Mouse (Mus musculus): ENCODE results near the gene Ufc1. TPM values are rescaled to one million over a fixed set of nuclear protein-coding genes. Genes with fewer than 3 reads are reported as not detected.
A peak's percentile ranks its signal among the peaks of the same experiment; 100 is the strongest.

Ufc1 gene
- total RNA-seq, 2 experiments from 2014 or later, result 80.7 to 81.5 TPM

- intact Hi-C loops (cut with DNase I), result no loop called here
- no peak for DNase-seq (ENCODE audit: low spot score)
Observed at GRCm38 (mm10) chr1:171275144-171275734, 19.6 kb downstream of the Ufc1 start.

- no peak for DNase-seq (ENCODE audit: low spot score)
- intact Hi-C loops (cut with DNase I), result no loop called here
Observed at GRCm38 (mm10) chr1:171274171-171274570, 20.7 kb downstream of the Ufc1 start.

DNA sequence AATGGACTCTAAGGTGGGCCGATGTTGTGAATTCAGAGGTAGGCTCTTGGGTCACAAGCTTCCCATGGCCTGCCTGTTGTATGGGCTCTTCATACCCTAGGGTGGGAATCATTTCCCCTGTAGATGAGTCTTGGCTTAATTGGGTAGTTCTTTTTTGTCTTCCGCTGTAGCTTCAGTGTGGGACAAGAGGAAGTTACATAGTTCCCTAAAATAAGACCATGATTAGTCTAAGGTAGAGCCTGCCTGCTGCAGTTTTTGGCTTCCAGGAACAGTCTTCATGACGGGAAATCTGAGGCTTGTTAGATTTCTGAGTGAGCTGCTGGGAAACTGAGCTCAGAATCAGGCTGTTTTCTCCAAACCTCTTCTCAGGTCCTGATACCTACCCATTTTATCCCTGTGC, 22.7 kb downstream of the Ufc1 start:
- DNase-seq (ENCODE audit: low spot score), result no peak
- intact Hi-C loops (cut with DNase I), result no loop called here

- no peak for DNase-seq (ENCODE audit: low spot score)
- intact Hi-C loops (cut with DNase I), result no loop called here
Observed at GRCm38 (mm10) chr1:171271622-171272021, 23.2 kb downstream of the Ufc1 start.

GRCm38 (mm10) chr1:171271196-171271595, 23.6 kb downstream of the Ufc1 start:
- intact Hi-C loops (cut with DNase I), result no loop called here
- DNase-seq (ENCODE audit: low spot score), result no peak

GRCm38 (mm10) chr1:171270573-171270900, 24.3 kb downstream of the Ufc1 start:
- DNase-seq (ENCODE audit: low spot score), result no peak
- intact Hi-C loops (cut with DNase I), result no loop called here

GRCm38 (mm10) chr1:171269848-171270572, 24.8 kb downstream of the Ufc1 start, which contains the start of gene B4galt3:
B4galt3 (plus strand) TSS chr1:171270328.
- intact Hi-C loops (cut with DNase I), result no loop called here
- DNase-seq (ENCODE audit: low spot score), result peak; percentile 89

- DNase-seq (ENCODE audit: low spot score), result no peak
- intact Hi-C loops (cut with DNase I), result no loop called here
Observed at GRCm38 (mm10) chr1:171268341-171268740, 26.5 kb downstream of the Ufc1 start.

GRCm38 (mm10) chr1:171265971-171266744, 28.7 kb downstream of the Ufc1 start:
- intact Hi-C loops (cut with DNase I), result no loop called here
- DNase-seq (ENCODE audit: low spot score), result no peak

DNA sequence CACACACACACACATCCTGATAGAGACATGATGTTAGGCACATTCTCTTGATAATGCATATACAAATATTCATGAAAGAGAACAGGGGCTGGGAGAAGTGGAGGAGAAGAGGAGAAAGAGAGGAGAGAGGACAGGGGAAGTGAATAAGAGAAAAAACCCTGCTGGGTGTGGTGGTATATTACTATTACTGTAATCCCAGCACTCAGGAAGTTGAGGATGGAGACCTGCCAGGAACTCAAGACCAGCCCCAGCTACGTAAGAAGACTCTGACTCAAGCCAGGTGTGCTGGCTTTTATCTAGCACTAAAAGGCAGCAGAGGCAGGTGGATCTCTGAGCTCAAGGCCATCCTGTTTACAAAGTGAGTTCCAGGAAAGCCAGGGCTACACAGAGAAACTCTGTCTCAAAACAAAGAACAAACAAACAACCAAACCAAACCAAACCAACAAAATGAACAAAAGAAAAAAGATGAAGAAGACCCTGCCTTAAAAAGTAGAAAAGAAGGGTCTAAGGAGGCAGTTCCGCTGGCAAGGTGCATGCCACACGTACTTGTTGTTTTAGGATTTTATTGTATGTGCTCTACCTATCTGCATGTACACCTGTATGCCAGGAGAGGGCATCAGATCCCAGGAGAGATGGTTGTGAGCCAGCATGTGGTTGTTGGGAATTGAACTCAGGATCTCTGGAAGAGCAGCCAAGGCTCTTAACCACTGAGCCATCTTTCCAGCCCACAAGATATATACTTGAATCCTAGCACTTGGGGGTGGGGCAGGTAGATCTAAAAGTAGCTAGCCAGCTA, 31.0 kb downstream of the Ufc1 start:
- intact Hi-C loops (cut with DNase I), result no loop called here
- no peak for DNase-seq (ENCODE audit: low spot score)

DNA sequence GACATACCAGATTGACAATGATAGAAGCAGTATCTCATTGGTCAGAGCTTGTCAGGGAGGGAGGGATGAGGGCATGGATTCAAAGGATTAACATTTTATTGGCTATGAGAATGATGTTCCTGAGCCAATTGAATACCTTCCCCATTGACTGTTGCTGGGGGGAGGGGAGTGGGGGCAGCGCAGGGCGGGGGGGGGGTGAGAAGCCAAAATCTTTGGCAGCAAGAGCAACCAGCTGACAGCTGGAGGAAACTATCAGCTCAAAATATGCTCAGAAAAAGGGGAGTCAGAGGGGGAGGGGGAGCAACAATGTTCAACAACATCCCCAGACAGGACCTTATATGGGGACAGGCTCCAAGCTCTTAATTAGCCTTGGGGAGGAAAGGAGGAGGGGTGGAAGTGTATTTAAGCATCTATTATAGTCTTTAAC, 31.6 kb downstream of the Ufc1 start:
- no peak for DNase-seq (ENCODE audit: low spot score)
- intact Hi-C loops (cut with DNase I), result no loop called here

DNA sequence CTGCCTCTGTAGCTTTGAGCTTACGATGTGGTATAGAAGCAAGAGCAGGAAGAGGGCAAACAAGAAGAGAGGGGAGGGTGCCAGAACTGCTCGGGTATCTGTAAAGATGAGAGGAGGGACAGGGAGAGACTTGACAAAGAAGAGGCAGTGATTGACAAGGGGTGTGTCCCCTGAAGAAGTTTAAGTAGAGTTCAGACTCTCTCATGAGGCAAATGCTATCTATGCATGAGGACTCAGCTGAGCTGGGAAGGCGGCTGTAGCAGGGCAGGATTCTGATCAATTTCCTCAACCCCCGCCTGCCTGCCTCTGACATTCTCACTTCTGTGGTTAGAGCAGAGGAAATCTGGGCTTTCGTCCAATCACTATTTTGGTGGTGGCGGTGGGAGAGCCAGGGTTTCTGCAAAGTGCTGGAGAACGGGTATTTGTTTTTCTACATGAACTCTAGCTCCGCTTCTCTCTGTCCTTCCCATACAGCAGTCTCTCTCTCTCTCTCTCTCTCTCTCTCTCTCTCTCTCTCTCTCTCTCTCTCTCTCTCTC, 32.2 kb downstream of the Ufc1 start:
- DNase-seq (ENCODE audit: low spot score), result peak; percentile 55
- intact Hi-C loops (cut with DNase I), result no loop called here

DNA sequence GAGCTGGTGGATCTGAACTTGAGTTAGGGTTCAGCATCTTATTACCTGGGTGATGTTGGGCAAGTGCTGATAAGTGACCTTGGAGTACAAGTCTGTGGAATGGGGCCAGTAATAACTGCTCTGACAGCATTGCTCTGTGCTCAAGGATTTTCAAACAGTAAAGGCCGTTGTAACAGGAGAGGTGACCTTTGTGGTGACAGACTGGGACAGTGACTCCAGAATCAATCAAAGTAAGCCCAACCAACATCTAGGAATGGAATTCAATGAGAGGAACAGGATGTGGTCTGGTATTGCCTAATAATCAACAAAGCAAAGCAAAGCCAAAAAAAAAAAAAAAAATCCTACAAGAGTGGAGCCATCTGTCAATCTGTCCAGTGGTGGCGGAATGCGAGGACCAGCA, 34.5 kb downstream of the Ufc1 start:
- no peak for DNase-seq (ENCODE audit: low spot score)
- intact Hi-C loops (cut with DNase I), result no loop called here

- intact Hi-C loops (cut with DNase I), result no loop called here
- DNase-seq (ENCODE audit: low spot score), result no peak
Observed at GRCm38 (mm10) chr1:171258921-171259320, 35.9 kb downstream of the Ufc1 start.

DNA sequence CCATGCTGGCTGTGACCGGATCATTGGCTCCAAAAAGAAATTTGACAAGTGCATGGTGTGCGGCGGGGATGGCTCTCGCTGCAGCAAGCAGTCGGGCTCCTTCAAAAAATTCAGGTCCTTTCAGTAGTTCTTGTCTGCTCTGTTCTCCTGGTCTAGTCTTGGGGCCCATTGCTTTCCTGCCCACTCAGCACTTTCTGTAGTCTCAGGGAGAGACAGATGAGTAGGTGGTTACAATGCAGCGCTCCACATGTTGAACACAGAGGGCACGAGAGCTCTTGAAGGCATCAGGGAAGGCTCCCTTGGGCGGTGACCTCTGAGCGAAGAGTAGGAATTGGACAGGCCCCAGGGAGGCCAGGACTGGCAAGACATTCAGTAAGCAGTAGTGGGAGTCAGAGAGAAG, 37.0 kb downstream of the Ufc1 start:
- no peak for DNase-seq (ENCODE audit: low spot score)
- intact Hi-C loops (cut with DNase I), result loop anchor here (2.0 kb wide), 2 partner anchors 31 to 139 kb away; no protein-coding TSS in a partner anchor

- intact Hi-C loops (cut with DNase I), result loop anchor here (2.0 kb wide), 2 partner anchors 30 to 138 kb away; no protein-coding TSS in a partner anchor
- no peak for DNase-seq (ENCODE audit: low spot score)
Observed at GRCm38 (mm10) chr1:171256937-171257548, 37.8 kb downstream of the Ufc1 start.

DNA sequence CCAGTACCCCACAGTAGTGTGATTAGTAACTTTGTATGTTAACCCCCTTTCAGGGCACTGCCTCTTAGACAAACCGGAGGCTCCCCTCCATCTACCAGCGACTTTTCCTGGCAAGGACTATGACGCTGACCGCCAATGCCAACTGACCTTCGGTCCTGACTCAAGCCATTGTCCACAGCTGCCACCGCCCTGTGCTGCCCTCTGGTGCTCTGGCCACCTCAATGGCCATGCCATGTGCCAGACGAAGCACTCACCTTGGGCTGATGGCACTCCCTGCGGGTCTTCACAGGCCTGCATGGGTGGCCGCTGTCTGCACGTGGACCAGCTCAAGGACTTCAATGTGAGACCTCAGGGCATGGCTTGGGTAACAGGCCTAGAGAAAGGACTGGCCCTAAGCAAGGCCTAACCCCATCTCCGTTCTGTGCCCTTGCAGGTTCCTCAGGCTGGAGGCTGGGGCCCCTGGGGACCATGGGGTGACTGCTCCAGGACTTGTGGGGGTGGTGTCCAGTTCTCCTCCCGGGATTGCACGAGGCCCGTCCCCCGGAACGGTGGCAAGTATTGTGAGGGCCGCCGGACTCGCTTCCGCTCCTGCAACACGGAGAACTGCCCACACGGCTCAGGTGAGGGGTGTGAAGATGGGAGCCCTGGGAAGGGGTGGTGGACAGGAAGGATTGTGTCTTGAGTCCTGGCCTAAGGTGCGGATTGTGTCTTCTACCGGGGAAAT, 38.6 kb downstream of the Ufc1 start:
- no peak for DNase-seq (ENCODE audit: low spot score)
- intact Hi-C loops (cut with DNase I), result loop anchor here (2.0 kb wide), 2 partner anchors 29 to 137 kb away; no protein-coding TSS in a partner anchor

GRCm38 (mm10) chr1:171252415-171252814, 42.4 kb downstream of the Ufc1 start:
- no peak for DNase-seq (ENCODE audit: low spot score)
- intact Hi-C loops (cut with DNase I), result no loop called here

Data from heart, postnatal 25 days (tissue).